Mouse (Mus musculus) c-Kit-negative CD71-positive TER-119-positive erythroid progenitor cells, embryonic 14.5 days (primary cell): ENCODE measurements around the gene Rap1b.

ENCODE experiments used
- DNase-seq: peaks from one replicate; pipeline ENCODE4 v3.0.0-alpha.2; 2013; ENCODE audit warnings: low read depth, low spot score

Rap1b gene

DNA sequence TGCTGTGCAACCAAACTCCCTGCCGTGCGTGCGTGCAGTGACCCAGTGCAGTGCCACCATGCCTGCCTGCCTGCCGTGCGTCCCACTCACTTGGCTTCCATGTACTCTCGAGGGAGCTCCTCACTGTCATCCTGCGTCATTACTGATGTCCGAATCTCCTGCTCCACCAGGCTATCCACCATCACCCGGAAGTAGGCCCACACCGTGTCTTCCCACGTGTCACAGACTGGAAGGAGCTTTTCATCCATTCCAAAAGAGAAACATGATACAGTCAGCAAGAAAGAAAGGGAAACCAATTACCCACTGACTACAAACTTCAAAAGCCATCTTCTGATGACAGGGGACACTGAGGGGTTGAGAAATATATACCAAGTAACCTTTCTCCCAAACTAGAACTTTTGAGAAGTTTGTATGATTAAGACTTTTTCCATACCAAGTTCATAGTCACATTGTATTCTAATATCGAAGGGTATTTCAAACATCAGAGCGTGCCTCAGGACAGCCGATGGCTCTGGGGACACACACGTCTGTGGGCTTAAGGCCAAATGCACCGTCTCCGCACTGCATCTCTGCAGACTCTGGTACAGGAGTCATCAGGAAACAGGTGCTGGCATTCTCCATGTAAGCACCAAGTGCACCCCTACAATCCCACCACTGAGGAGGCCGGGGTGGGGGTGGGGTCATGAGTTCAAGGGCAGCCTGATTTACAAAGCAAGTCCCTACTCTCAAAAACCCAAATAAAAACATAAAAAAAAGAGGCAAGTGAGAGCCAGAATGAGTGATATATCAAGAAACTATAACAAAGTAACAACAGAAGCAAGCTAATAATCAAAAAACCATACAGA lies 75.3 kb downstream of the Rap1b start:
- DNase-seq: no peak

DNA sequence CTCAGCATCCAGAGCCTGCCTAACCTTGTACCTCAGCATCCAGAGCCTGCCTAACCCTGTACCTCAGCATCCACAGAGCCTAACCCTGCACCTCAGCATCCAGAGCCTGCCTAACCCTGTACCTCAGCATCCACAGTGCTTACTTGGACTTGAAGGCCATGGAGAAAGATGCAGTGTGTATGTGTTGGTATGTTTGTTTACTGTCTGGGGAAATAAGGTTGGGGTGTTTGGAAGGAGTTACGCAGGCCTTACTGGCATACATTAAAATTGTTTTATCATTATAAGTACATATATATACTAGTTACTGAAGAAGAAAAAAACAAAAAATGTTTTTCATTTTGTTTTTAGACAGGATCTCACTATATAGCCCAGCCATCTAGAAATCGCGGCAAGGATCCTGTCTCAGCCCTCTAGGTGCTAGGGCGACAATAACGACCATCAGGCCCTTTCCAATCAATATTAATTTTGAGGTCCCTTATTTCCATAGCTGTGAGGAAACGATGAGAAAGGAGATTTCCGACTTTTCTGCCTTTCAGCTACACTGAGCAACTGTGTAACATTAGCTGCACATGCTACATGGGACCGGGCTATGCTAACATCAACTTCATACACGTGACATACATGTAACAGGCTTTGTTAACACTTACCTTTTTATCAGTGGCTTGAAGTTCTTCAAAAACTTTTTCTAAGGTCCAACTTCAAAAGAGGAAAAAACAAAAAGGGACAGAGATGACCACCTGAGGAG lies 76.1 kb downstream of the Rap1b start:
- no peak for DNase-seq

DNA sequence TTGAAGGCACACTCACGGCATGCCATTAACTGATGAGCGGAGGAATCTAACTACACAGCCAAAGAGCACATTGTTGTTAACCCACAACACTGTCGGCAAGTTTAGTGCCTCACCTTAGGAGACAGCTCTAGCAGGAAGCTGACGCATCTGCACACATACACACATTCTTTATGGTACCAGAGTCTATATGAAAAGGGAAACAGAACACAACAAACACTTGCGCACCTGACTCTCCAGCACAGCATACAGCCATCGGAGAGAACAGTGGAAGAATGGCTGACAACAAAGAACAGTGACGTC lies 77.7 kb downstream of the Rap1b start:
- no peak for DNase-seq

DNA sequence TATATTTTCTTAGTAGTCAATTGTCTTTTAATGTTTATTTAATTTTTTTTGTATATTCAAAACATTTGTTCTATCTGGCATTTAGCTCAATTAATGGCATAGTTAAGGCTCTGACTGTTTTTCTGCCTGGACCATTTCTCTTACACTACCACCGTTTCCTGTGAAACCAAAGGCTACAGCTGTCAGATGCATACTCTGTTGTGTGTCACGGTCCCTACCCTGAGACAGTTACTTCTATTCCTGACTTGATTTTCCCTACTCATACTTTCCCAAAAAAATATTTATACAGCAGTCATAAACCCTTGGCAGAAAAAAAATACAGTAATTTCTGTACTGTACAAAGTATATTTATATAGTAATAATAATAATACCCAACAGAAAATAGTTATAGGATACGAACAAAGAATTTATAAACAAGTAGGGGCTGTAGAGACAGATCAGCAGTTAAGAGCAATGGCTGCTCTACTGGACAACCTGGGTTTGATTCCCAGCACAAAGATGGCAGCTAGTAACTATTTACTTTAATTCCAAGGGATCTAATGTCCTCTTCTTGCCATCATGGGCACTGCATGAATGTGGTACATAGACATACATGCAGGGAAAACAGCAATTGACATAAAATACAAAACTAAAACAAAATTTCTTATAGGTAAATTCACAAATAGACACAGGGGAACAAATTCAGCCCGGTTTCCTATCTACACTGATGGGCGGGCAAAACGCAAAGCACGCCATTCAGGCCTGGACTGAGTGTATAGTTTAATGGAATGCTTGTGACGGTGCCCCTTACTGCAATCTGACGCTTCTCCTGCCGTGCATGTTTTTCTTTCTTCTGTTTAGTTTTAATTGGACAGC lies 78.3 kb downstream of the Rap1b start:
- no peak for DNase-seq

DNA sequence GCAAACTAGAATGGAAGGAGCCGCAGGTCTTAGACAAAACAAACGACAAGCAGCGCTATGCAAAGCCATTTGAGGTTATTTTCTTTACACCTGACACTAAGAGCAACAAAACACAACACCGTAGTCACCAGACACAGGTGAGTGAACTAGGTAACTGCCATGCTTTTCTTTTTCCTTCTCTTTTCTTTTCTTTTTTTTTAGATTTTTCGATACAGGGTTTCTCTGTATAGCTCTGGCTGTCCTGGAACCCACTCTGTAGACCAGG lies 79.0 kb downstream of the Rap1b start:
- no peak for DNase-seq

DNA sequence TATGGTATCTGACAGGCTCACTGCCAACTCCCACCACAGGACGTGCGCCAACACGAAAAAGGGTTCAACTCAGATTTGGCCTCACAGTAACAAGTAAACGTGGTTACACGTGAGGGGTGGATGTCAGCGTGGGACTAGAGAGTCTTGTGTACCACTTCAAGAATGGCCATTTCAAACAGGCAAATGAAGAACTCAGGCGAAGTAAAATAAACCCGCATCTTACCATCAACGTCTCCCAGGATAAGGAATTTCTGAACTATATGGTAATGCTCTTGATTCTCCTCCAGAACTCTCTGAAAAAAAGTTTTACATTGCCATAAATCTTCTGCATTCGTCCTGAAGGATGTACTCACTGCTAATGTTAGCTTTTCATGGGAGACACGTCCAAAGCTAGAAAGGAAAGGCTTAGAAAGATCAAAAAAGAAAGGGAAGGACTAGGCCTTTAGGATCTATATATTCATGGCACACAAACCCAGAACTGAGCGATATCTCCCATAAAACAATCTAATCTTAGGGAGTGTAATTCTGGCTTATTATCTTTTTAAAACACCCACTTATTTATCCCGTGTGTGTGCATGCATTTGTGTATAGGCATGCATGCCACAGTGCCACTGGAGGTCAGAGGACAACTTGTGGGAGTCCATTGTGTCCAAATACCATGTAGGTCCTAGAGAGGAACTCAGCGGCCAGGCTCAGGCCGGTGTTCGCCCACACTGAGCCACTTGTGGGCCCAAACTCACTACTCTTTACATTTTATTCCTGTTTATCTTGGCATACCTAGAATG lies 79.5 kb downstream of the Rap1b start:
- DNase-seq: no peak

DNA sequence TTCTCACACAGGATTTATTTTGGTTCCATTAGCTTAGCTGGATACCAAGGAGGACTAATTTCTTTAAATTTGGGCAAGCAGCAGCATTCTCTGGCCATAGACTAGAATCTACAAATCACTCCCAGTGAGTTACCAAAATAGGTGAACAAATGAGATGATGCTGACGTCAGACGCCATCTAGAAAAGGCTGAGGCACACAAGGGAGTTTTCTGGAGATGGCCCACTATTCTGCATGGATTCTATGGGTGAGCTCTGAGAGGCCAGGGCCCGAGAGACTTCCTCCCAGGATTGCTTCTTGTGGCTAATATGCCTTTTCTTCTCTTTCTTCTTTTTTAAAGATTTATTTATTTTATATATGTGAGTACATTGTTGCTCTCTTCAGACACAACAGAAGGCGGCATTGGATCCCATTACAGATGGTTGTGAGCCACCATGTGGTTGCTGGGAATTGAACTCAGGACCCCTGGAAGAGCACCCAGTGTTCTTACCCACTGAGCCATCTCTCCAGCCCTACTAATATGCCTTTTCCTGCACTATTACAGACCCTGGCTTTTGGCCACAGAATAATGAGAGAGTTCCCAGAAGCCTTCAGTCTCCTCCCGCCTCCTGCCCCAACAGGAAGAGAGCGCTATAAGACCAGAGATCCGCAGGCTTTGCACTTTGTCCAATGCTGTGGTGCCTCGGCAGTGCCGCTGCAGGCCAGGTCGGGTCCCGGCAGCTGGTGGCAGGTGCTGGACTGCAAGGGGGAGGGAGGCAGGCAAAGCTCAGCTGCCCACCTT lies 80.5 kb downstream of the Rap1b start:
- DNase-seq: no peak

DNA sequence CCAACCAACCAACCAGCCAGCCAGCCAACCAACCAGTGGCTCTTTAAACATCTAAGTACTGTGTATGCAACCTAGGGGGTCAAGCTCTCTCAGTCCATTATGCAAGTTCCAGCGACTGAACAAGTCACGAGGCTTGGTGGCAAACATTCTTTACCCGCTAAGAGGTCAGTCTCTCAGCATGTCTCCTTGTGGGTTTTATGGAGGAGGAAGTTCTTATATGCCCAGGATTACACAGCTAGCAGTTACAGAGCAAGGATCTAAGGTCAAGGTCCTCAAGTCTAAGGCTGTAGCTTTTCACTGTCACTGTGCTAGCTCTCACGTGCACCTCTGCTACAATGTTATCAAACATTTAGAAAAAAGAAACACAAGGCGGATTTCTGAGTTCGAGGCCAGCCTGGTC lies 81.2 kb downstream of the Rap1b start:
- no peak for DNase-seq
